Comparison of ENCODE assay signal across 21 mouse cellular contexts in genomic region chr12:76718384-76718783, GRCm38 (mm10).
"Had no signal": no experiment of that assay in that cellular context is flagged by ENCODE, and none has a peak within 500 bp of the region (broad histone marks: within the 10 kb centered on the region; RNA-seq: fewer than 3 reads in every experiment).

No protein-coding gene starts in this region.

- ATAC-seq: lung, postnatal 0 days; midbrain, embryonic 13.5 days; midbrain, embryonic 16.5 days had no signal

- H3K9ac ChIP-seq: kidney, embryonic 15.5 days; lung, embryonic 14.5 days; midbrain, embryonic 13.5 days; neural tube, embryonic 13.5 days had no signal

- H3K9me3 ChIP-seq: kidney, embryonic 15.5 days; megakaryocyte, embryonic 14.5 days; midbrain, embryonic 10.5 days; midbrain, embryonic 13.5 days; neural tube, embryonic 13.5 days had no signal

- H3K4me3 ChIP-seq: kidney, embryonic 15.5 days; left cerebral cortex, adult 2 months; megakaryocyte, embryonic 14.5 days; midbrain, embryonic 10.5 days; midbrain, embryonic 13.5 days; myocyte; neural tube, embryonic 13.5 days had no signal

- H3K4me1 ChIP-seq: kidney, embryonic 15.5 days; megakaryocyte, embryonic 14.5 days; midbrain, embryonic 10.5 days; midbrain, embryonic 13.5 days; neural tube, embryonic 13.5 days had no signal

- DNase-seq: kidney, adult 11 months; kidney, adult 8-10 months; kidney, postnatal 10 days; kidney, postnatal 36 days; layer of hippocampus, postnatal 36 days; lung, embryonic 14.5 days; lung, postnatal 36 days; retina, postnatal 1 day; right cerebral cortex, postnatal 25 days; spleen, adult 18-20 months; thymus, adult 18-20 months; thymus, postnatal 36 days had no signal

- H3K36me3 ChIP-seq: kidney, embryonic 15.5 days; midbrain, embryonic 10.5 days; midbrain, embryonic 13.5 days; neural tube, embryonic 13.5 days had no signal

- H3K27ac ChIP-seq: kidney, embryonic 15.5 days; left cerebral cortex, adult 2 months; midbrain, embryonic 10.5 days; midbrain, embryonic 13.5 days; neural tube, embryonic 13.5 days had no signal

- H3K4me2 ChIP-seq: kidney, embryonic 15.5 days; lung, embryonic 14.5 days; midbrain, embryonic 13.5 days; neural tube, embryonic 13.5 days had no signal
